Mouse (Mus musculus): ENCODE measurements around the gene Ghrl. TPM values are rescaled to one million over a fixed set of nuclear protein-coding genes. Genes with fewer than 3 reads are reported as not detected.

The Ghrl gene
- polyA plus RNA-seq, 1 experiment = not detected

DNA sequence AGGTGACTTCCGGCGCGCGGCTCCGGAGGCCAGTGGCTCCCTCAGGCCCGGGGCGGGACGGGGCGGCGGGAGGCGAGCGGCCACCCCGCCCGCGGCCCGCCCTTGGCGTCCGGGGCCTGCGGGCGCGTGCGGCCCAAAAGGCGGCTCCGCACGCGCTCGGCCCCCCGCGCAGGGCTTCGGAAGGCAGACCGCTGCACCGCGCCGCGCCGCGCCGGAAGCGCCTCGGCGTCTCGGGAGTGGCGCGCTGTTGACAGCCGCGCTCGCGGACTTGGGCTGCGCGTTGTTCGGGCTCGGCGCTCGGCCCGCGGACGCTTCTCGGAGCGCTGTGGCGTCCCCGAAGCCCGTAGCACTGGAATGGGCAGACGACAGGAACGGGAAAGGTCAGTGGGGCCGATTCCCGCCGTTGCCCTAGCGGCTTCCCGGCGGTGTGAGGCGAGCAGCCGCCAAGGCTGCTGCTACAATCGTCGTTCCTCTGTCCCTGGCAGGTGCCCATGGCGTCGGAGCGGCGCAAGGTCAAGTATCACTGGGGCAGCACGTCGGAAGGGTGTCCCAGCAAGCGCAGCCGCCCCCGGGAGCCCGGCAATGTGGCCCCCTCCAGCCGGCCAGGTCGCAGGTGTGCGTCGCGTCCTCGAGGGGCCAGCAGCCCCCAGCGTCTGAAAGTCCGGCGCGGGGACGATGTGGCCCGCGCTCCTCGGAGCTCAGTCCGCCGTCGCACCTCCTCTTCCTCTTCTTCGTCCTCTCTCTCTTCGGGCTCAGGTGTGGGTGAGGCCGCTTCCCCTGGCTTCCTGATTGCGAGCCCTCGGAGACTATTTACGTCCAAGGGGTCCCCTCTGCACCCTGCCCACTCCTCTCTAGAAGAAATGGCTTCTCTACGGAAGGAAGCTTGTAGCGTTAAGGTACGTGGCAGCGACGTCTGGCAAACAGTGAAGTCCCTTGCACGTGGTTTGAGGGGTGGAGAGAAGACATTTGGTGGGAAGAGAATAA is 22.2 kb downstream of the Ghrl start:
- no peak for TF ChIP-seq CTCF (IDR thresholded peaks at IDR 0.05; ENCODE audit: extremely low read depth, insufficient read depth, insufficient read length, insufficient replicate concordance)
- no peak for TF ChIP-seq POLR2A (IDR thresholded peaks at IDR 0.05; ENCODE audit: low read depth, low read length)
- WGBS = under 1% methylated on average over 100 of the region's 113 CpGs
- peaks cover 2% of the 10 kb centered on the region for H3K4me1 ChIP-seq (ENCODE audit: control insufficient read depth, insufficient read depth, insufficient read length)
- peak in 1 of 2 experiments; percentile 25 for DNase-seq (ENCODE audit: low read depth in 1 of 2, low spot score in 2 of 2)
- H3K36me3 ChIP-seq (ENCODE audit: control insufficient read depth, insufficient read depth, low read length) = peaks cover 22% of the 10 kb centered on the region
- H3K27me3 ChIP-seq (ENCODE audit: control insufficient read depth, insufficient read depth, low read length) = no peaks in the 10 kb centered on the region
- peak overlapping the region; percentile 93 for H3K27ac ChIP-seq (ENCODE audit: insufficient read depth, low read length)
- H3K4me3 ChIP-seq (ENCODE audit: extremely low read depth, insufficient read depth, insufficient read length) = peak overlapping the region; percentile 98

DNA sequence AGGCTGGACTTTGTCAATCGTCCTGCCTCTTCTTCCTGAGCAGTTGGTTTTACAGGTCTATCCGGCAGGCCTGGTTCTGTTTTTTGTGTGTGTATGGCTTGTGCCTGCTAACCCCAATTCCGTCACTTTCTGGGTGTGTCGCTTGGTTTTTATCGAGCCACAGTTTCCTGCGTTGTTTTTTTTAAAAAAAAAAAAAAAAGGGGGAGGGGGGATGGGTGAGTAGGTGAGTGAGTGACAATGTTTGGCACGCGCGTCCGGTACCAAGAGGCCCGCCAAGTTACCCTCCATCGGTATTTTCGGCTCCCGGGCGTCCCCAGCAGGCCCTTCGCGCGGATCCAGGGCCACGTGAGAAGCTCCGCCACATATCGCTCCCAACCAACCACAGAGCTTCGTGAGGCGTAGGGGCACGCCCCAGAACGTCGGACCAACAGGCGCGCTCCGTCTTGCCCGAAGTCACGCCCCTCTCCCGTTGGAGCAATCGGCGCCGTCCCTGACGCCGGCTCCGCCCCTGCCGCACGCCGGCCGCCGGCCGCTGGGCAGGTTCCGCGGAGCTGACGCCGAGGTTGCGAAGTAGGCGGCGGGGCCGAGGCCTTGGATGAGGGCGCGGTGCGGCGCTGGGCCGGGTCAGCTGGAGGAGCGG is 23.0 kb downstream of the Ghrl start, which contains the start of gene Tatdn2:
TSS of gene Tatdn2 (plus strand) at position 469 of the 640 bp plus-strand sequence.
- Histone ChIP-seq H3K36me3 (ENCODE audit: control insufficient read depth, insufficient read depth, low read length) (peaks cover 19% of the 10 kb centered on the region), H3K4me1 (ENCODE audit: control insufficient read depth, insufficient read depth, insufficient read length) (peaks cover 3% of the 10 kb centered on the region), H3K27ac (ENCODE audit: insufficient read depth, low read length) (peak within 1 kb of the TSS; percentile 96), H3K4me3 (ENCODE audit: extremely low read depth, insufficient read depth, insufficient read length) (peak within 1 kb of the TSS; percentile 98), H3K27me3 (ENCODE audit: control insufficient read depth, insufficient read depth, low read length) (no peaks in the 10 kb centered on the region)
- under 1% methylated on average over 58 of the region's 58 CpGs for WGBS
- TF ChIP-seq POLR2A (IDR thresholded peaks at IDR 0.05; ENCODE audit: low read depth, low read length) = peak; percentile 86
- no peak for TF ChIP-seq CTCF (IDR thresholded peaks at IDR 0.05; ENCODE audit: extremely low read depth, insufficient read depth, insufficient read length, insufficient replicate concordance)
- DNase-seq (ENCODE audit: low read depth in 1 of 2, low spot score in 2 of 2) = peak; percentile 96 to 97

DNA sequence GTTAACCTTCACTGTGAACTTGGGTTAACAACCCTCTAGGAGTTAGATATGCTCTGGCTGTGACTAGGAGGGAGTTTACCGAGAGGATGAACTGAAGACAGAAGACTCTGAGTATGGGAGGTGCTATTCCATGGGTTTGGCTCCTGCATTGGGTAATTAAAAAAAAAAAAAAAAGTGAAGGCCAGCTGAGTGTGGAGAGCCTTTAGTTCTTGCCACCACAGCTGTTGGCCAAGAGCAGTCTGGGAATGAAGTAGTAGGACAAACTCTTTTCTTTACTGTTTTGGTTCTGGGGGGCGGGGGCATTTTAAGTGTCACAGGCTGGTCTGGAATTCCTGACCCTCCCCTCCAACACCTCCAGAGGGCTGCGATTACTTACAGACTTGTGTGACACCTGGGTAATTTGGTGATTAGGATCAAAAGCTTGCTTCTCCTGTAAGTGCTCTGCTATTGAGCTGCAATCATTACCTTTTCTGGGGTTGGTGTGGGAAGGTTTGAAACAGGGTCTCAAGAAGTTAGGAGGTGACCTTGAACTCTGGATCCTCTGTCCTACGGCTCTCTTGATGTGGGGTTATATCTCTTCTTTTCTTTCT is 23.8 kb downstream of the Ghrl start:
- TF ChIP-seq POLR2A (IDR thresholded peaks at IDR 0.05; ENCODE audit: low read depth, low read length) (no peak), CTCF (IDR thresholded peaks at IDR 0.05; ENCODE audit: extremely low read depth, insufficient read depth, insufficient read length, insufficient replicate concordance) (no peak)
- Histone ChIP-seq H3K36me3 (ENCODE audit: control insufficient read depth, insufficient read depth, low read length) (peaks cover 14% of the 10 kb centered on the region), H3K27me3 (ENCODE audit: control insufficient read depth, insufficient read depth, low read length) (no peaks in the 10 kb centered on the region), H3K27ac (ENCODE audit: insufficient read depth, low read length) (peak overlapping the region; percentile 96), H3K4me1 (ENCODE audit: control insufficient read depth, insufficient read depth, insufficient read length) (peaks cover 3% of the 10 kb centered on the region), H3K4me3 (ENCODE audit: extremely low read depth, insufficient read depth, insufficient read length) (no peak overlapping the region)
- 61% methylated on average over 4 of the region's 4 CpGs for WGBS
- no peak for DNase-seq (ENCODE audit: low read depth in 1 of 2, low spot score in 2 of 2)

DNA sequence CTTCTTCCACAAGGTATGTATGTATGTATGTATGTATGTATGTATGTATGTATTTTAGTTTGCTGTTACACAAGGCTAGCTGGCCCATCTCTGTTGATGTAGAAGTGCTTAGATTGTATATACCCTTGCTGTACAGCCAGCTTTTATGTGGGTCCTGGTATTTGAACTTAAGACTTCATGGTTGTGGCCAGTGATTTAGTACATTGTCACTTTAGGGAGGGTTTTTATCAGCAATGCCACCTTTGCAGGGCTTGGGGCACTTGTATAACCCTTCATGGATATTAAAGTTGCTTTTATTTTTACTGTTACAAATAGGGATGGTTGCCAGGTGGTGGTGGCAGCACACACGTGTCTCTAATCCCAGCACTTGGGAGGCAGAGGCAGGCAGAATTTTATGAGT is 24.5 kb downstream of the Ghrl start:
- H3K4me1 ChIP-seq (ENCODE audit: control insufficient read depth, insufficient read depth, insufficient read length) = peaks cover 5% of the 10 kb centered on the region
- TF ChIP-seq POLR2A (IDR thresholded peaks at IDR 0.05; ENCODE audit: low read depth, low read length) (no peak), CTCF (IDR thresholded peaks at IDR 0.05; ENCODE audit: extremely low read depth, insufficient read depth, insufficient read length, insufficient replicate concordance) (no peak)
- DNase-seq (ENCODE audit: low read depth in 1 of 2, low spot score in 2 of 2) = no peak
- no peaks in the 10 kb centered on the region for H3K27me3 ChIP-seq (ENCODE audit: control insufficient read depth, insufficient read depth, low read length)
- no peak overlapping the region for H3K4me3 ChIP-seq (ENCODE audit: extremely low read depth, insufficient read depth, insufficient read length)
- H3K36me3 ChIP-seq (ENCODE audit: control insufficient read depth, insufficient read depth, low read length) = peaks cover 12% of the 10 kb centered on the region
- H3K27ac ChIP-seq (ENCODE audit: insufficient read depth, low read length) = peak overlapping the region; percentile 96
- 67% methylated on average over 1 of the region's 1 CpGs for WGBS

DNA sequence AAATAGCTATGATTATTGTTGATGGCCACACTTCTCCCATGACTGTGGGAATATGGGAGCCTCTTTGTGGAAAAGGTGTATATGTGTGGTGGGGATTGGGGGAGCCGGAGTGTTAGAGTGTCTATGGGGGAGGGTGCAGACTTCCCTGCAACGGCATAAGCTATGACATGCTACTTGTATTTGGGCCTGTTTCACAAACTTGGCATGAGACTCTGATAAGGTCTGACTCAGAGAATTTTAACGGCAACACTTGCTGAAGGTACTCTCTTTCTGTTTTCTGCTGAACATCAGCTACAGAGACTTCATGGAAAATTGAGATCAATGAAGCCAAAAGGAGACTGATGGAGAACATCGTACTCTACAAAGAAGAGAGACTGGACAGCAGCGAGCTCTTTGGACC is 26.3 kb downstream of the Ghrl start:
- Histone ChIP-seq H3K36me3 (ENCODE audit: control insufficient read depth, insufficient read depth, low read length) (peaks cover 16% of the 10 kb centered on the region), H3K27ac (ENCODE audit: insufficient read depth, low read length) (no peak overlapping the region), H3K4me3 (ENCODE audit: extremely low read depth, insufficient read depth, insufficient read length) (no peak overlapping the region), H3K27me3 (ENCODE audit: control insufficient read depth, insufficient read depth, low read length) (no peaks in the 10 kb centered on the region), H3K4me1 (ENCODE audit: control insufficient read depth, insufficient read depth, insufficient read length) (peaks cover 5% of the 10 kb centered on the region)
- DNase-seq (ENCODE audit: low read depth in 1 of 2, low spot score in 2 of 2) = no peak
- TF ChIP-seq POLR2A (IDR thresholded peaks at IDR 0.05; ENCODE audit: low read depth, low read length) = no peak
- no peak for TF ChIP-seq CTCF (IDR thresholded peaks at IDR 0.05; ENCODE audit: extremely low read depth, insufficient read depth, insufficient read length, insufficient replicate concordance)
- WGBS = 90% methylated on average over 5 of the region's 5 CpGs

DNA sequence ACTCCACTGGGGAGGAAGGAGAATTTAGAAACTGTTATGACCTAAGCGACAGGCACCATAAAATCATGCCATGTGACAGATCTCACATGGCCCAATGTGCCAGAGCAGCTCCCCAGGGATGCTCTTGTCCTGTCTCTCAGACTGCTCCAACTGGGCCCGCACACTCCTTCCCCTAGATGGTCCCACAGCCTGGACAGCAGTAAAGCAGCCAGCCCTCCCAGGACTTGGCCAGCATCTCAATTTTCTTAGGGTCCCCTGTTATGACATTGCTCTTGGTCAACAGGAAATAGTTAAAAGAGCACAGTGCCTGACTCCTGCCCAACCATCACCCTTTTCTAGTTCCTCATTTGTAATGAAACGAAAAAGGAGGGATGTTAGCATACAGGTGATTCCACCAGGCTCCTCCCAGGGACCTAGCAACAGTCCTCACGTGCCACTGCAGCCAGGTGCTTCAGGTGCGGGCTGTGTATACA is 27.0 kb downstream of the Ghrl start:
- H3K4me1 ChIP-seq (ENCODE audit: control insufficient read depth, insufficient read depth, insufficient read length) = peaks cover 5% of the 10 kb centered on the region
- H3K4me3 ChIP-seq (ENCODE audit: extremely low read depth, insufficient read depth, insufficient read length) = no peak overlapping the region
- WGBS = 52% methylated on average over 5 of the region's 5 CpGs
- peaks cover 21% of the 10 kb centered on the region for H3K36me3 ChIP-seq (ENCODE audit: control insufficient read depth, insufficient read depth, low read length)
- TF ChIP-seq CTCF (IDR thresholded peaks at IDR 0.05; ENCODE audit: extremely low read depth, insufficient read depth, insufficient read length, insufficient replicate concordance) = no peak
- TF ChIP-seq POLR2A (IDR thresholded peaks at IDR 0.05; ENCODE audit: low read depth, low read length) = no peak
- peak in 1 of 2 experiments; percentile 61 for DNase-seq (ENCODE audit: low read depth in 1 of 2, low spot score in 2 of 2)
- no peaks in the 10 kb centered on the region for H3K27me3 ChIP-seq (ENCODE audit: control insufficient read depth, insufficient read depth, low read length)
- peak overlapping the region; percentile 84 for H3K27ac ChIP-seq (ENCODE audit: insufficient read depth, low read length)
